Mouse (Mus musculus) cortical plate, adult 2 months (tissue): ENCODE measurements around the gene Kcnn4. TPM values are rescaled to one million over a fixed set of nuclear protein-coding genes. Genes with fewer than 3 reads are reported as not detected.

Experiments
- H3K27ac ChIP-seq: fragments of 200-500 bp; 2 replicates; pipeline ENCODE4 v1.5.1; 2012; ENCODE audit warnings: low read length, control low read depth, inconsistent platforms; ENCODE audit not compliant: insufficient read depth
- H3K4me1 ChIP-seq: fragments of 200-500 bp; 2 replicates; pipeline ENCODE4 v1.6.1; 2011; ENCODE audit warnings: low read length; ENCODE audit not compliant: control insufficient read depth, insufficient read depth
- H3K4me3 ChIP-seq: fragments of 200-500 bp; 2 replicates; pipeline ENCODE4 v1.5.1; 2011; ENCODE audit warnings: mild to moderate bottlenecking, low read length, control low read depth; ENCODE audit not compliant: insufficient read depth
- CTCF ChIP-seq: fragments of 200-500 bp; IDR thresholded peaks from 2 replicates; pipeline ENCODE4 v1.5.1; 2011; ENCODE audit warnings: mild to moderate bottlenecking, control low read depth, low read length; ENCODE audit not compliant: insufficient read depth; ENCODE audit errors: extremely low read depth
- POLR2A ChIP-seq: fragments of 200-500 bp; IDR thresholded peaks from 2 replicates; pipeline ENCODE4 v1.6.1; 2011; ENCODE audit warnings: mild to moderate bottlenecking, low read length, control low read depth; ENCODE audit not compliant: insufficient read depth; ENCODE audit errors: extremely low read depth
- polyA plus RNA-seq: library from polyadenylated mRNA; depleted of rRNA; stranded (reverse); fragments of >200 nt; gene quantifications from 2 replicates; pipeline ENCODE4 v1.2.3, GENCODE M21; 2012; rRNA removed

Gene Kcnn4
- 0.47 and 0.77 TPM in 2 replicates for polyA plus RNA-seq

DNA sequence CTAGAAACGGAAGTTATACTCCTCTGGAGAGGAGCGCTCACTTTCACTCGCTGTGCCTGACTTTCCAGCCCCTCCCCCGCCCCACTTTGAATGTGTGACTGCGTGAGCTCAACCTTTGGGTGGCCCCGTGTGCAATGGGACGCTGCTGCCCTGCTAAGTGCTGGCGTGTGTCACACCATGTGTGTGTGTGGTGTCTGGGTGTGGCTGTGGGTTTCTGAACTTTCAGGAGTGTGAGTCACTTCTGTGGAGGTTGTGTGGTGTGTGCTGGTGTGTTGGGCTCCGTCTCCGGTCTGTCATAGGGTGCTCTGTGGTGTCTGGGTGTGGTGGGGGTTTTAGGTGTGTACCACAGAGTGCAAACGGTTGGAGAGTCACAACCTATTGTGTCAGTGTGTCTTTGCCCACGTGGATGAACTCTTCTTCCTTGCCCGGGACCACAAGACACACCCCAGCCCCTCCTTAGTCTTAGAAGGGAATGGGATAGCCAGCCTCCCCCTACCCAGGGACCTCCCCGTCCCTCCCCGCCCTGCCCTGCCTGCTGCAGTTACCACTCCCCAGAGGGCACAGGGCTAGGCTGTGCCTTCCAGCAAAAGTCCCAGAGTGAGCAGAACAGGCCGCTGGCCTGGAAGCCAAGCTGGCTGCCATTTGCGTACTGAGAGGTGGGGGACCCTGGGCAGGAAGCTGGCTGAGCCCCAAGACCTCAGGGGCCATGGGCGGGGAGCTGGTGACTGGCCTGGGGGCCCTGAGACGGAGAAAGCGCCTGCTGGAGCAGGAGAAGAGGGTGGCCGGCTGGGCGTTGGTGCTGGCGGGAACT, at the start of gene Kcnn4:
TSS of gene Kcnn4 (plus strand) at position 533 of the 811 bp plus-strand sequence.
- Histone ChIP-seq H3K27ac (no peak within 1 kb of the TSS), H3K4me3 (no peak within 1 kb of the TSS), H3K4me1 (0 out of 2 replicates have a peak, but pooled peaks cover under 1% of the 10 kb centered on the region)
- TF ChIP-seq POLR2A (no peak), CTCF (no peak)

DNA sequence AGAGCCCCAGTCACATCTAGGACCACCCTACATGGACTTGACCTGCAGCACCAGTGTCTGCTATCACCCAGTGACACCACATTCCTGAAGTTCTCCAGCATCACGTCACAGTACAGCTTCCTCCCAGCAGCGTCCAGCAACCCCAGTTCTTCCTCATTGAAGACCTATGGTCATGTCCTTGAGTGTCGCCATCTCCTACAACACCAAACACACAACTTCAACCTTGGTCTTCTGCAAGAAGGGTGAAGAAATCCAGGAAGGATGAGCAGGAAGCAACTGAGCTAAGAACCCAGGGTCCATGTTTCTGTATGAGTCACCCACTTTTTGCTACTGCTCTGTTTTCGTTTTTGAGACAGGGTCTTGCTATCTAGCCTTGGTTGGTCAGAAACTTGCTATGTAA, 47.5 kb upstream of the Kcnn4 start:
- Histone ChIP-seq H3K27ac (no peak overlapping the region), H3K4me3 (no peak overlapping the region), H3K4me1 (0 out of 2 replicates have a peak, but pooled peaks cover 1% of the 10 kb centered on the region)
- TF ChIP-seq CTCF (no peak), POLR2A (no peak)

DNA sequence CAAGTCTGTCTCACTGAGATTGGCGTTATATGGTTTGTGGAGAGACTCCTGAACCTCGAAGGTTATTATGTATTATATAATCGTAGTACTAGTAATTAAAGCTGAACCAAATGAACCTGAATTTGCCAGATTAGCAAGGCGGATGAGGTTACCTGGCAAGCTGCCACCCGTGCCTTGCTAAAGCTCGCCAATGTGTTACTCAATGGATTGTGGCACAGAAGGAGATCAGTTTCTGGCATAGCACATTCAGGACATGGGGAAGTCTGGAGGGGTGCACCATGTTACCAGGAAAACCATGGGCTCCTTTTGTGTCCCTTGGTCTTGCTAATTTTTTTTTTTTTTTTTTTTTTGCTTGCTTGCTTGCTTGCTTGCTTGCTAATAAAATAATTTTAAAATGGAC, 44.9 kb upstream of the Kcnn4 start:
- 0 out of 2 replicates have a peak overlapping the region, but pooled peaks have one; percentile 49 for H3K27ac ChIP-seq
- TF ChIP-seq CTCF (no peak), POLR2A (no peak)
- 0 out of 2 replicates have a peak overlapping the region, but pooled peaks have one; percentile 6 for H3K4me3 ChIP-seq
- H3K4me1 ChIP-seq: 0 out of 2 replicates have a peak, but pooled peaks cover 1% of the 10 kb centered on the region

DNA sequence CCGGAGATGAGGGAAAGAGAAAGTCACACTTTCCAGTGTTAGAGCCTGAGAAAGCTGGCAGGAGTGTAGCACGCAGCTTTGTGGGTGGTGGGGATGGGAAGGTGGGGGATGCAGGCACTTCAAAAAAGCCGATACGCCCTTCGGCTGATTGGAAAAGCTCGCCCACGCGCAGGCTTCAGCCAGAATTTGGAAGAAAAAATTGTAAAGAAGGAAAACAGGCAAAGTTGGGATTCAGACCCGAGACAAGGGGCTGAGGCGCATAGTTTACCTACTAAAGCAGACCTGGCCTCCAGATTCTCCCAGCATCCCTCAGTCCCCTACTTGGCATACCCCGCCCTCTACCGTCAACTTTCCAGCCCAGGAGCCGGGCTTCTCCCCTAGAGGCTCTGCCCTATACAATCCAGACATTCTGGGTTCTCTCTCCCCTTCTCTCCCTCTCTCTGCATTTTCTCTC, 44.4 kb upstream of the Kcnn4 start:
- TF ChIP-seq CTCF (no peak), POLR2A (no peak)
- H3K27ac ChIP-seq: no peak overlapping the region
- peak overlapping the region; percentile 6; the same call in 1 of the 2 replicates for H3K4me3 ChIP-seq
- H3K4me1 ChIP-seq: 0 out of 2 replicates have a peak, but pooled peaks cover 1% of the 10 kb centered on the region

DNA sequence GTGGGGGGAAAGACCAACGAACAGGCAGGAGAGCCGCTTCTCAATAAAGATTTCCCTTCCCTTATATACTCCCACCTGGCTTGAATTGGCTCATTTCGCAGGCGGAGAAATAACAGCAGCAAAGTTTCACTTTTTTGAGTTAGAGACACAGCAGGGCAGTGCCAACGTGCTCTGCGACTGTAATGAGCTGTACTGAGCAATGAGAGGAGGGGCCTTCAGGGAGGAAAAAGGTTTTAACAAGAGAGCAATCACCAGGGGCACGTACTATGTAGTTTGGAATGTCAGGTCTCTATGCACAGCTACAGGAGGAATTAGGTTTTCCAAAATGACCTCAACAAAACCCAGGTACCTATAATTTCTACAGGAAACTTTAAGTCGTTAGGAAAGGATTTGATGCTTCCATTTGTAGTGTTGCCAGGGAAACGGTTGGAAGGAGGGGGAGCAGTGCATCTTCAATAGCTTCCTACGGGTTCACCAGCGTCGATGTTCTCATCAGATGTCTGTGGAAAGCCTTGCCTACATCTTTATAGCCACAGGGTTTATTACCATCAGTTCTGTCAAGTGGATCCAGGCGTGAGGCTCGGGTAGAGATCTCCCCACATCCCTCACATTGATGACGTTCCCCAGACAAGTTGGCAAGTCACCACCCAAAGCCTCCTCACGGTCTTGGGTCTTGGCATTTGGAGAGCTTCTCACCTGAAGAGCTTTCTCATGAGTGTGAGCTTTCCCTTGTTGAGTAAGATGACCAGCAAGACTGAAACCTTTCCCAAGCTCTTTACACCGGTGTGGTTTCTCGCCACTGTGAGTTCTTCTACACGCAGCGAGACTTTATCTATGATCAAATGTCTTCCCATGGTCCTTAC, 43.6 kb upstream of the Kcnn4 start:
- Histone ChIP-seq H3K4me1 (0 out of 2 replicates have a peak, but pooled peaks cover 1% of the 10 kb centered on the region), H3K4me3 (0 out of 2 replicates have a peak overlapping the region, but pooled peaks have one; percentile 6), H3K27ac (no peak overlapping the region)
- TF ChIP-seq CTCF: no peak
- TF ChIP-seq POLR2A: no peak

DNA sequence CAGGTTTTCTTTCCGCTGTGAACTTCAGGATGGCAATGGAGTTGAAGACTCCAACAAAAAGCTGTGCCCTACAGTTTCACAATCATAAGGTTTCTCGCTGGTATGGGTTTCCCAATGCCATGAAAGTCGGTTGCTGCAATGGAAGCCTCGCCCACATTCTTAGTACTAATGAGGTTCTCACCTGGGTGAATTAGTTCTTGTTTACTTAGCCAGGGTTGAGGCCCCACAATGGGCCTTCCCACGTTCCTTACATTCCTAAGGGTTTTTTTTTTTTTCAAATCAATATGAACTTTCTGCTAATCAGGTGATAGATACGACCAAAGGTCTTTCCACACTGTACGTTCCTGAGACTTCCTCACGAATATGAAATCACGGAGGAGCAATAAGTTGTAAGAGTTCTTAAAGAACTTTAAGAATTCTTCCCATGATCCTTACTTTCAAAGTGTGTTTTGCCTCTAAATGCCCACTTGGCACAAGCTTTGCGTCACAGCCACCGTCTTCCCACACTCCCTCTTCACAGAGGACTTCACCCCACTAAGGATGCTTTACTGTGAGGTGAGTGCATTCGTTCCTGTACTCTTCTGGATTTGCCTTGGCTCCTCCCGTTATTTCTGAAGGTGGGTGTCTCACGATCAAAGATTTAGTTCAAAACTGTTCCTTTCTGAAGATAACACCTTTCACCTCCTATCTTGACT, 42.6 kb upstream of the Kcnn4 start:
- Histone ChIP-seq H3K4me1 (0 out of 2 replicates have a peak, but pooled peaks cover 1% of the 10 kb centered on the region), H3K27ac (no peak overlapping the region), H3K4me3 (no peak overlapping the region)
- TF ChIP-seq CTCF (no peak), POLR2A (no peak)

DNA sequence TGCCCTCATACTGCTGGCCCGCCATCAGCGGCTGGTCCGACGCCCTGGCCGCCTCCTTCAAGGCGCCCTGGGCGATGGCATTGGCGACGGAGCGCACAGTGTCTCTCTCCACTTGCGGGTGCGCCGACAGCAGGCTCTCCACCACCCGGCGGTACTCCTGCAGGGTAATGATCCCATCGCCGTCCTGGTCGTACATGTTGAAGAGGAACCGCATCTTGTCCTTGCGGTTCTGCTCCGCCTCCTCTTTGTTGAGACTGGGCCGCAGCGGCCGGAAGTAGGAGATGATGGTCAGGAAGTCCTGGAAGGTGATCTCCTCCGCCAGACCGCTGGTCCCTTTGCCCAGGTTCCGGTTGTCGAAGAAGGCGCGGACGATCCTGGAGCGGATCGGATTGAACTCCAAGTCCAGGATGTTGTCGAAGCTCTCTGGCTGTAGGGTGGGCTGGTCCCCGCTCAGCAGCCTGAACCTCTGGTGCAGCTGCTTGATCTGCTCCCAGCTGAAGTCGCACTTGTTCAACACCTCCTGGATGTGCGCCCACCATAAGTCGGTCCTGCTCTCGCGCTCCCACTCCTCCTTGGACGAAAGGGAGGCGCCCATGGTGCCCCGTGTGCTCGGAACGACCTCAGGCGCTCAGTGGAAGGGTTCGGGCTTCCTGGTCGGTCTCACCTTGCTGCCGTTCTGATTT, 36.6 kb upstream of the Kcnn4 start, which contains the start of gene Tescl:
TSS of gene Tescl (minus strand) at position 633 of the 683 bp plus-strand sequence.
- no peak within 1 kb of the TSS for H3K27ac ChIP-seq
- TF ChIP-seq CTCF (no peak), POLR2A (no peak)
- H3K4me3 ChIP-seq: no peak within 1 kb of the TSS
- no peaks in the 10 kb centered on the region for H3K4me1 ChIP-seq

DNA sequence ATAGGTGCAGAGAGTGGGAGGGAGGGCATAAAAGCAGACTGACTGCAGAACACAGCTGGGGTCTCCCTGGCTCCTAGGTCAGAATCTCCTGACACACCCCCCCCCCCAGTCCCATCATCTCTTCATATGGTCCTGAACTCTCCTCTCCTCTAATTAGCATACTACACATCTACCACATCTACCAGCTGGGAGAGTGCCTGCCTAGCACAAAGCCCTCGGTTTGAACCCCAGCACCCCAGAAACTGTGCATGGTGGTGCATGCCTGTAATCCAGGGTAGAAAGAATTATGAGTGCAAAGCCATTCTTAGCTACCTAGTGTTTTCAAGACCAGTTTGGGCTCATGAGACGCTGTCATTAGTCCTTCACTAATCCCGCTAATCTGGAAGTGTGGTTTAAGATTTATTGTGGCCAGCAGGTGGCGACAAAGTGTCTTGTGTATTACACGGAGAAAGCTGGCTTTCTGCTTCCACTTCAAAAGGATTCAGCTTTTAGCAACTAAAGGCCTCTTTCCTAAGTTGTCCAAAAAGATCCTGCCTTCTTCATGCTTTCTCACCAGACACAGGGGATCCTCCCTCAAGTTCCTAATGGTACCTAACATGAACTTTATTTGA, 34.3 kb upstream of the Kcnn4 start:
- no peaks in the 10 kb centered on the region for H3K4me1 ChIP-seq
- H3K4me3 ChIP-seq: no peak overlapping the region
- TF ChIP-seq POLR2A: no peak
- peak; percentile 59 for TF ChIP-seq CTCF
- no peak overlapping the region for H3K27ac ChIP-seq
